16 mouse cellular contexts compared by ENCODE assay signal in genomic region chr6:6175350-6175971, GRCm38 (mm10).
"Had no signal": no experiment of that assay in that cellular context is flagged by ENCODE, and none has a peak within 500 bp of the region (broad histone marks: within the 10 kb centered on the region; RNA-seq: fewer than 3 reads in every experiment).

No protein-coding gene starts in this region.

- H3K9ac ChIP-seq: limb, embryonic 12.5 days; liver, embryonic 15.5 days; neural tube, embryonic 12.5 days; stomach, embryonic 15.5 days had no signal

- H3K4me2 ChIP-seq: limb, embryonic 12.5 days; liver, embryonic 11.5 days; liver, embryonic 15.5 days; neural tube, embryonic 12.5 days; stomach, embryonic 15.5 days had no signal

- ATAC-seq: lung, postnatal 0 days had no signal

- H3K36me3 ChIP-seq: neural tube, embryonic 12.5 days; stomach, embryonic 15.5 days had no signal

- H3K27me3 ChIP-seq: limb, embryonic 12.5 days; liver, embryonic 15.5 days; neural tube, embryonic 12.5 days; stomach, embryonic 15.5 days had no signal

- H3K4me3 ChIP-seq: limb, embryonic 12.5 days; liver, embryonic 15.5 days; myocyte; neural tube, embryonic 12.5 days; stomach, embryonic 15.5 days had no signal

- DNase-seq: kidney, adult 11 months; kidney, adult 9 months; kidney, postnatal 36 days; lung, adult 2 months; lung, postnatal 36 days; right cerebral cortex, postnatal 14 days; thymus, adult 2 months; thymus, postnatal 25 days had no signal

- H3K27ac ChIP-seq: kidney, postnatal 0 days; limb, embryonic 12.5 days; liver, embryonic 15.5 days; neural tube, embryonic 12.5 days; stomach, embryonic 15.5 days had no signal

- H3K9me3 ChIP-seq: limb, embryonic 12.5 days; liver, embryonic 15.5 days; neural tube, embryonic 12.5 days; stomach, embryonic 15.5 days had no signal

- H3K4me1 ChIP-seq: liver, embryonic 15.5 days; stomach, embryonic 15.5 days had no signal
